13 mouse cellular contexts compared by ENCODE assay signal in the genomic region with DNA sequence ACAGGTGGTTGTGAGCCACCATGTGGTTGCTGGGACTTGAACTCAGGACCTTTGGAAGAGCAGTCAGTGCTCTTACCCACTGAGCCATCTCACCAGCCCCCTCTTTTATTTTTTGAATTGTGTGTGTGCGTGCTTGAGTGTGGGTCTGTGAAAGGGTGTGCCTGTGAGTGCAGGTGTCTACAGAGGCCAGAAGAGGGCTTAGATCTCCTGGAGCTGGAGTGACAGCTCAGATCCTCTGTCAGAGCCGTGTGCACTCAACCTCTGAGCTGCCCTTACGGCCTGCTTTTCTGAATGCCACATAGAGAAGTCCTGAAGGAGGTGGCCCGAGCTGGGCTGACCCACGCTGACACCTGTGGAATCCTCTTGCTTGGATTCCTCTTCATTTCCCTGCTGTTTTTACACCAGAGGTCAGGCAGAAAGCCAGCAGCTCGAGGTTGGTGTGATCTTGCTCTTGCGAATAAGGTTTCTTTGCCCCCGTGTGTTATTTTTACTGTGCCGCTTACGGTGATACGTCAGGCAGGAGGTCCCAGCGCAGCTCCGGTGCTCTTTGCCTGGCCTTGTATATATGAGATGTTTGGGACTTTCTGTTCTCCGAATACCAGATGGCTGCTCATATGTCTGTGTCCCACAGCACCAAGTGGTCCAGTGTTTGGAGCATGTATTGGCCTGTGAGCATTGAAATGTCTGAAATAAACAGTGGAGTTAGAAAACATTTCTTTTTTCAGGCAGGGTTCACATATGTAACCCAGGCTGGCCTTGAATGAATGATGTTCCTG. TPM values are rescaled to one million over a fixed set of nuclear protein-coding genes. Genes with fewer than 3 reads are reported as not detected.
DNase-seq lines count a peak whose midpoint lies in the region; ATAC-seq and TF ChIP-seq lines count a peak whose summit lies in the region.
"Had no signal": no experiment of that assay in that cellular context is flagged by ENCODE, and none has a peak within 500 bp of the region (broad histone marks: within the 10 kb centered on the region; RNA-seq: fewer than 3 reads in every experiment).

No protein-coding gene starts in this region.

- no peaks in the 10 kb centered on the region for H3K9me3 ChIP-seq in hindbrain, embryonic 12.5 days (replicated peaks)
- H3K9me3 ChIP-seq in hindbrain, embryonic 10.5 days, result no peaks in the 10 kb centered on the region
- H3K9me3 ChIP-seq in ES-Bruce4 (replicated peaks; ENCODE audit: control insufficient read depth, insufficient read depth, low read length, poor library complexity, severe bottlenecking), result no peaks in the 10 kb centered on the region
- H3K9me3 ChIP-seq: megakaryocyte, embryonic 14.5 days had no signal

- intact Hi-C loops in gastrocnemius, adult 2 months (cut with DNase I), result no loop called here

- peaks cover 84% of the 10 kb centered on the region for H3K4me1 ChIP-seq in hindbrain, embryonic 12.5 days
- peaks cover 88% of the 10 kb centered on the region for H3K4me1 ChIP-seq in hindbrain, embryonic 10.5 days (replicated peaks)
- peaks cover 12% of the 10 kb centered on the region for H3K4me1 ChIP-seq in ES-Bruce4 (ENCODE audit: control insufficient read depth, insufficient read depth, low read length)

- no peaks in the 10 kb centered on the region for H3K27me3 ChIP-seq in hindbrain, embryonic 12.5 days
- H3K27me3 ChIP-seq in hindbrain, embryonic 10.5 days (ENCODE audit: insufficient read depth, poor library complexity, severe bottlenecking), result no peaks in the 10 kb centered on the region
- no peaks in the 10 kb centered on the region for H3K27me3 ChIP-seq in ES-Bruce4 (ENCODE audit: control insufficient read depth, insufficient read depth, low read length, poor library complexity, severe bottlenecking)
- H3K27me3 ChIP-seq: megakaryocyte, embryonic 14.5 days had no signal

- no peak overlapping the region for H3K4me2 ChIP-seq in hindbrain, embryonic 12.5 days (replicated peaks)
- H3K4me2 ChIP-seq: lung, embryonic 14.5 days had no signal

- H3K36me3 ChIP-seq in hindbrain, embryonic 12.5 days, result no peaks in the 10 kb centered on the region
- peaks cover 12% of the 10 kb centered on the region for H3K36me3 ChIP-seq in hindbrain, embryonic 10.5 days
- no peaks in the 10 kb centered on the region for H3K36me3 ChIP-seq in ES-Bruce4 (ENCODE audit: control insufficient read depth, insufficient read depth, low read length, poor library complexity, severe bottlenecking)

- peak; percentile 31; the same call in 1 of the 2 replicates for TF ChIP-seq CTCF in gastrocnemius, adult 2 months (IDR thresholded peaks at IDR 0.05)
- TF ChIP-seq CTCF in ES-Bruce4 (IDR thresholded peaks at IDR 0.05; ENCODE audit: low read depth, low read length), result no peak

- 73% methylated on average over 14 of the region's 14 CpGs for WGBS in hindbrain, embryonic 12.5 days
- WGBS in hindbrain, embryonic 10.5 days, result 73% methylated on average over 14 of the region's 14 CpGs

- no peak for TF ChIP-seq EP300 in ES-Bruce4 (IDR thresholded peaks at IDR 0.05; ENCODE audit: insufficient read depth, low read depth, low read length)

- DNase-seq in gastrocnemius, adult 2 months, result peak; percentile 75
- DNase-seq in gastrocnemius, postnatal 10 days, result no peak
- DNase-seq in hindbrain, embryonic 10.5 days (ENCODE audit: low spot score), result no peak
- peak; percentile 73 for DNase-seq in brain, adult 2 months (ENCODE audit: low read depth, low spot score)
- no peak for DNase-seq in spleen, postnatal 14 days (ENCODE audit: low spot score in 2 of 2)
- DNase-seq: adrenal gland, postnatal 10 days; liver; lung, embryonic 14.5 days had no signal

- ATAC-seq in hindbrain, embryonic 12.5 days (ENCODE audit: low FRiP score), result no peak
- no peak for ATAC-seq in erythroblast, adult 5-6 weeks (replicated peaks; ENCODE audit: low FRiP score, poor library complexity, severe bottlenecking)

- no peak overlapping the region for H3K9ac ChIP-seq in hindbrain, embryonic 12.5 days
- 0 out of 2 replicates have a peak overlapping the region, but pooled peaks have one; percentile 4 for H3K9ac ChIP-seq in ES-Bruce4 (ENCODE audit: low read depth, poor library complexity, severe bottlenecking)
- H3K9ac ChIP-seq: lung, embryonic 14.5 days had no signal

- peak overlapping the region; percentile 11; the same call in 1 of the 2 replicates for H3K4me3 ChIP-seq in gastrocnemius, adult 2 months
- H3K4me3 ChIP-seq in hindbrain, embryonic 12.5 days, result no peak overlapping the region
- no peak overlapping the region for H3K4me3 ChIP-seq in hindbrain, embryonic 10.5 days
- peak overlapping the region; percentile 12; the same call in 1 of the 2 replicates for H3K4me3 ChIP-seq in ES-Bruce4 (ENCODE audit: low read depth, low read length)
- H3K4me3 ChIP-seq: left cerebral cortex, adult 2 months; megakaryocyte, embryonic 14.5 days had no signal

- no peak for TF ChIP-seq POLR2A in ES-Bruce4 (IDR thresholded peaks at IDR 0.05; ENCODE audit: insufficient read depth, low read length)

- peak overlapping the region; percentile 91 for H3K27ac ChIP-seq in gastrocnemius, adult 2 months
- H3K27ac ChIP-seq in hindbrain, embryonic 12.5 days, result peak overlapping the region; percentile 37; the same call in 1 of the 2 replicates
- no peak overlapping the region for H3K27ac ChIP-seq in hindbrain, embryonic 10.5 days
- H3K27ac ChIP-seq in ES-Bruce4 (ENCODE audit: insufficient read depth, low read length), result peak overlapping the region; percentile 46
- H3K27ac ChIP-seq: left cerebral cortex, adult 2 months had no signal

RNA-seq across cellular contexts. Expression of a gene that starts 21.0 kb away (rescaled TPM):
- total RNA-seq in gastrocnemius, adult 2 months (2021), result 10 to 100 TPM; 76.4 to 86.9 TPM
- total RNA-seq in gastrocnemius, postnatal 10 days (2021), result 100 to 1,000 TPM; 104 to 111 TPM
- 111 and 114 TPM in 2 replicates for polyA plus RNA-seq in hindbrain, embryonic 12.5 days (2016; fragmentation: Nextera tagmentation; extraction: Ambion mirVana)
- polyA plus RNA-seq in hindbrain, embryonic 10.5 days (2016; fragmentation: Nextera tagmentation; extraction: Ambion mirVana), result 55.6 and 68.9 TPM in 2 replicates
- 106 and 112 TPM in 2 replicates for polyA plus RNA-seq in ES-Bruce4 (2011; ENCODE audit: insufficient read depth, insufficient read length, low read depth, missing spikeins)
- 12.3 and 13.0 TPM in 2 replicates for total RNA-seq in erythroblast, adult 5-6 weeks (2015; ENCODE audit: low replicate concordance)
- total RNA-seq in erythroblast, adult 5-6 weeks (2017; ENCODE audit: low replicate concordance), result 10.8 and 13.7 TPM in 2 replicates

Comparison
In these comparisons a context has a peak if more than half of its experiments do, and no peak if none do; other contexts are left out.
1. DNase-seq: peak in gastrocnemius, adult 2 months (single experiment) and brain, adult 2 months (single experiment); none in gastrocnemius, postnatal 10 days (single experiment), hindbrain, embryonic 10.5 days (single experiment) and spleen, postnatal 14 days (0 of 2).
2. H3K4me3 ChIP-seq: peak in gastrocnemius, adult 2 months (single experiment) and ES-Bruce4 (single experiment); none in hindbrain, embryonic 12.5 days (single experiment) and hindbrain, embryonic 10.5 days (single experiment).
3. RNA of a gene that starts 21.0 kb away (total RNA-seq): 104 to 111 TPM in gastrocnemius, postnatal 10 days and 76.4 to 86.9 TPM in gastrocnemius, adult 2 months; 10.8 to 13.7 TPM in erythroblast, adult 5-6 weeks; every median in the first group is over 4 times any median in the second.